Mouse (Mus musculus) heart, postnatal 0 days (tissue): ENCODE measurements at regions not wholly inside any gene's neighbourhood (a gene's known extent, or its start where the extent isn't known, plus 50 kb on each side); places are given as distances from the start of the nearest gene placed in this dataset.
A peak's percentile ranks its signal among the peaks of the same experiment; 100 is the strongest.

Source experiments
- ATAC-seq: fragments of 200-750 bp; cut with Nextera tagmentation; 2 replicates; pipeline ENCODE4 v1.8.0; 2017; ENCODE audit warnings: low read depth, moderate number of reproducible peaks, moderate library complexity; ENCODE audit not compliant: insufficient read depth
- DNase-seq: peaks from one replicate; pipeline ENCODE4 v3.0.0-alpha.2; 2016; ENCODE audit warnings: low spot score
- H3K27ac ChIP-seq: fragments of 300-500 bp; sonication (generic); 2 replicates; pipeline ENCODE4 v1.5.1; 2014; ENCODE audit warnings: low read depth, mild to moderate bottlenecking
- H3K27me3 ChIP-seq: fragments of 300-500 bp; sonication (generic); 2 replicates; pipeline ENCODE4 v1.6.1; 2014; ENCODE audit warnings: low read length, mixed read lengths; ENCODE audit not compliant: control insufficient read depth, insufficient read depth
- H3K36me3 ChIP-seq: fragments of 300-500 bp; sonication (generic); replicated peaks from 2 replicates; pipeline ENCODE4 v1.6.1; 2014; ENCODE audit warnings: low read length, mixed read lengths; ENCODE audit not compliant: control insufficient read depth, insufficient read depth
- H3K4me1 ChIP-seq: fragments of 300-500 bp; sonication (generic); 2 replicates; pipeline ENCODE4 v1.6.1; 2014; ENCODE audit warnings: antibody characterized with exemption; ENCODE audit not compliant: control insufficient read depth, insufficient read depth
- H3K4me2 ChIP-seq: fragments of 300-500 bp; sonication (generic); 2 replicates; pipeline ENCODE4 v1.6.1; 2014; ENCODE audit warnings: low read depth, mild to moderate bottlenecking, low read length, moderate library complexity
- H3K4me3 ChIP-seq: fragments of 300-500 bp; sonication (generic); 2 replicates; pipeline ENCODE4 v1.5.1; 2014; ENCODE audit warnings: low read depth, low read length
- H3K9ac ChIP-seq: fragments of 300-500 bp; sonication (generic); replicated peaks from 2 replicates; pipeline ENCODE4 v1.6.1; 2014; ENCODE audit warnings: low read depth, low read length, mixed read lengths
- H3K9me3 ChIP-seq: fragments of 300-500 bp; sonication (generic); replicated peaks from 2 replicates; pipeline ENCODE4 v1.6.1; 2016; ENCODE audit warnings: low read length; ENCODE audit not compliant: control insufficient read depth
- CTCF ChIP-seq: IDR thresholded peaks from 2 replicates; pipeline ENCODE4 v1.5.1; 2016; ENCODE audit warnings: antibody characterized with exemption, control low read depth, low read depth
- EP300 ChIP-seq: IDR thresholded peaks from 2 replicates; pipeline ENCODE4 v1.6.1; 2016; ENCODE audit warnings: antibody characterized with exemption, low read depth
- WGBS: fragments of 180-500 bp; shearing (Covaris S2); extraction: QIAGEN DNeasy Blood & Tissue Kit; methylation state at CpG from one replicate; pipeline ENCODE4 v1.1.7; 2014; 5-methylcytosine and 5-hydroxymethylcytosine counted together

DNA sequence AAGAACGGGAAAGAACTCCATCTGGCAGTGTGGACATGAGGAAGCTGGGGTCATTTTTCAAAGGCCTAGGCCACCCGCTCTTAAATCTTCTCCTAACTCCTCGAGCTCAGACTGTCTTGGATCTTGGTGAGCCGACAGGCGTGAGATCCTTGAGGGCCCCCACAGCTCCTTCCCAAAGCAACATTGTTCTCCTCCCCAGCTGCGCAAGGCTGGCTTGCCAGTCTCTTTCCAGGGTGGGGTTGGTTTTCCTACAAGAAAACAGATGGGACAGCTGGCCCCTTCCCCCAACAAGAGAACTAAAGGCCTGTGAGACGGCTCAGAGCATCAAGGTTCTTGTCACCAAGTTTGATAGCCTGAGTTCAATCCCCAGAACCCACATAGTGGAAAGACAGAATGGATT lies 994.3 kb downstream of the 4930447A16Rik start:
- H3K36me3 ChIP-seq: no peaks in the 10 kb centered on the region
- no peak overlapping the region for H3K27ac ChIP-seq
- 60% methylated on average over 7 of the region's 7 CpGs for WGBS
- H3K9me3 ChIP-seq: no peaks in the 10 kb centered on the region
- no peak for TF ChIP-seq EP300
- TF ChIP-seq CTCF: no peak
- no peak overlapping the region for H3K9ac ChIP-seq
- DNase-seq (no peak), ATAC-seq (no peak)
- H3K27me3 ChIP-seq: no peaks in the 10 kb centered on the region
- no peak overlapping the region for H3K4me2 ChIP-seq
- no peak overlapping the region for H3K4me3 ChIP-seq
- peaks cover 23% of the 10 kb centered on the region for H3K4me1 ChIP-seq

DNA sequence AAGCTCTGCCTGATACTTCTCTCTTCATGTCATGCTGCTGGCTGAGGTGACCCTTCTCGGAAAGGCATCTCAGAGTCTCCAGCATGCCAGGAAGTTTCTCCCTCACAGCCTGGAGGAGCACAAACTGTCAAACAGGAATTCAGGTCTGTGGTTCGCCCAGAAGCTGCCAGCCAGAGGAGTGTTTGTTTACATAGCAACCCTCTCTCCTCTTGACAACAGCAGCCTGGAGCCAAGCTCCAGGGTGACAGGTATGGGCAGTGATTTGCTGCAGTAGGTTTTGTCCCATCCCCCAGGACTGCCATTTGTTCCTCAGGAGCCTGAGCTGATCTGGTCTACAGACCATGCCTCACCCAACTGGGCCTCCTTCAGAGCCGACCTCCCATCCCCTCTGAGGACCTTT lies 995.4 kb downstream of the 4930447A16Rik start:
- peak overlapping the region; percentile 67 for H3K27ac ChIP-seq
- H3K27me3 ChIP-seq: no peaks in the 10 kb centered on the region
- H3K4me2 ChIP-seq: no peak overlapping the region
- no peak for TF ChIP-seq CTCF
- TF ChIP-seq EP300: no peak
- H3K4me3 ChIP-seq: no peak overlapping the region
- H3K4me1 ChIP-seq: peaks cover 20% of the 10 kb centered on the region
- no peaks in the 10 kb centered on the region for H3K9me3 ChIP-seq
- no peaks in the 10 kb centered on the region for H3K36me3 ChIP-seq
- no peak overlapping the region for H3K9ac ChIP-seq
- WGBS: 11% methylated on average over 3 of the region's 3 CpGs
- peak; percentile 78 for DNase-seq
- peak; percentile 92 for ATAC-seq

DNA sequence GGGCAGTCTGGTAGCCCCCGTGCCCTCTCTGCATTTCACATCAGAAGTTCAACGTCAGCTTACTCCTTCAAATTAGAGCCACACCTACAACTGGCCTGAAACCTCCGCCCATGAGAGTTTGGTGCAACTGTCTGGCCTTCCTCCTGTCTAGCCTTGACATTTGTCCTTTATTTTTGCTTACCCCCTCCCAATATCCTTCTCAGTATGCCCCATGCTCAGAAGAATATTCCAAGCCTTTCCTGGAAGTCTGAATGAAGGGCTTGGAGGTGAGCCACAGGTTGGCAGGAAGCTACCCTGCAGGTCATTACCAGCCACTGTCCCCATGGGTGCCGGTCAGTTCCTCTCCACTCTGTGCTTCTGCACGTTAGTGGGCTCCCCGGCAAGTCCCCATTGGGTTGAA lies 997.4 kb downstream of the 4930447A16Rik start:
- no peaks in the 10 kb centered on the region for H3K9me3 ChIP-seq
- no peak overlapping the region for H3K4me3 ChIP-seq
- peaks cover 20% of the 10 kb centered on the region for H3K4me1 ChIP-seq
- ATAC-seq: no peak
- no peaks in the 10 kb centered on the region for H3K36me3 ChIP-seq
- WGBS: 68% methylated on average over 6 of the region's 6 CpGs
- H3K27ac ChIP-seq: peak overlapping the region; percentile 16; the same call in 1 of the 2 replicates
- TF ChIP-seq EP300 (no peak), CTCF (no peak)
- no peak overlapping the region for H3K4me2 ChIP-seq
- no peak for DNase-seq
- H3K27me3 ChIP-seq: no peaks in the 10 kb centered on the region
- H3K9ac ChIP-seq: no peak overlapping the region

DNA sequence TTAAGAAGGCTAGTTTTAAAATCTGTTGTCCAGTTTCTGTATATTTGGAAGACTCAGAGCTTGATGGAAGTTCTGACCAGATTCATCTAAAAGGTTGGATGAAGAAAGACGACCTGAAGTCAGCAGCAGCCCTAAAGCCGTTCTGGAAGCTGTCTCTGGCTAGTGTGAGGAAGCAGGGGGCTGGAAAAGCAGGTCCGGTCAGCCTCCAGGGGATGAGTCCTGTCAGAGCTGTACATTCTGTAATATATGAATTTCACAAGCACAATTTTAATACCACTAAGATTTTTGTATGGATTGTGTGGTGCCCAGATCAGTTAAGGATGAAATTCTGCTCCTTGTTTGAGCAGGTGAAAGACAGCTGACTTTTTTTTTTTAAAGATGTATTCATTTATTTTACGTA lies 1000.2 kb downstream of the 4930447A16Rik start:
- no peak overlapping the region for H3K4me2 ChIP-seq
- no peak overlapping the region for H3K4me3 ChIP-seq
- no peaks in the 10 kb centered on the region for H3K36me3 ChIP-seq
- no peak for ATAC-seq
- H3K27me3 ChIP-seq: no peaks in the 10 kb centered on the region
- H3K9me3 ChIP-seq: 0 out of 2 replicates have a peak, but pooled peaks cover 4% of the 10 kb centered on the region
- TF ChIP-seq EP300 (no peak), CTCF (no peak)
- H3K9ac ChIP-seq: no peak overlapping the region
- H3K4me1 ChIP-seq: peaks cover 12% of the 10 kb centered on the region
- no peak for DNase-seq
- H3K27ac ChIP-seq: no peak overlapping the region
- 75% methylated on average over 4 of the region's 4 CpGs for WGBS

DNA sequence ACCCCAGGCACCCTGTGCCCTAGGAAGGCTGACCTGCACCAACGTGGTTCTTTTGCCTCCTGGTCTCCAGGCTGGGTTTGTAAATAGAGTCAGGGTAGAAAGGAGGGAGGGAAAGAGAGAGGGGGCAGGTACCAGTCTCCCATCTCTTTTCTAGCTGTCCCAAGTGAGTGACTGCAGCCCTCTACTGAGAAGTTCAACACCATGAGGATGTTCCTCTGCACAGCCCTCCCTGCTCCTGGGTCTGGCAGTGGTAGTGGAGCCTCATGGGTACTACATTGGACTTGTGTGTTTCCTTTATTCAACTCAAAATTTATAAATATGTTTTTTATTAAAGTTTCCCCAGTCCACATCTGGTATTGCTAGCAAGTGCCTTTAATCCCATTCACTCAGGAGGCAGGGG lies 1002.6 kb downstream of the 4930447A16Rik start:
- DNase-seq (no peak), ATAC-seq (no peak)
- H3K9me3 ChIP-seq: 0 out of 2 replicates have a peak, but pooled peaks cover 4% of the 10 kb centered on the region
- H3K9ac ChIP-seq: no peak overlapping the region
- H3K36me3 ChIP-seq: no peaks in the 10 kb centered on the region
- H3K27ac ChIP-seq: no peak overlapping the region
- no peak for TF ChIP-seq EP300
- no peak for TF ChIP-seq CTCF
- no peak overlapping the region for H3K4me3 ChIP-seq
- 50% methylated on average over 1 of the region's 1 CpGs for WGBS
- no peaks in the 10 kb centered on the region for H3K4me1 ChIP-seq
- H3K27me3 ChIP-seq: no peaks in the 10 kb centered on the region
- H3K4me2 ChIP-seq: no peak overlapping the region

DNA sequence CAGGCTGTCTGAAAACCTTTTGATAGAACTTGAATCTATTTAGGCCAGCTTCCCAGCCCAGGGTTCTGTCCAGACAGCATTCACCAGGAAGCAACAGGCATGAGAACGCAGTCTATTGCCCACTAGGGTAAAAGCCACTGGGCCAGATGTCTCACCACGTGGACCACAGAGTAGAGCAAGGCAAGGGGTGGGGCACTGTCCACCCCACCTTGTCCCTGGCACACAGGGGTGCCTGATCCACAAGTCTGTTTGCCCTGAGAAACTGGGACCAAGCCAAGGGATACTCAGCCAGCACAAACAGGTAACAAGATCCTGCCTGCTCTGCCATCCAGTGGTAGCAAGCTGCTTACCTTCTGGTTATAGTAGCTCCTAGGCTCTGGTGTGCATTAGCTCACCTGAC lies 1006.3 kb downstream of the 4930447A16Rik start:
- no peak overlapping the region for H3K27ac ChIP-seq
- H3K36me3 ChIP-seq: no peaks in the 10 kb centered on the region
- ATAC-seq: peak; percentile 86

More for the DNA sequence above, 1006.3 kb downstream of the 4930447A16Rik start:
- 53% methylated on average over 2 of the region's 2 CpGs for WGBS
- Histone ChIP-seq H3K4me3 (no peak overlapping the region), H3K9ac (no peak overlapping the region), H3K9me3 (0 out of 2 replicates have a peak, but pooled peaks cover 4% of the 10 kb centered on the region), H3K4me2 (no peak overlapping the region), H3K27me3 (no peaks in the 10 kb centered on the region), H3K4me1 (no peaks in the 10 kb centered on the region)
- DNase-seq: peak; percentile 54
- TF ChIP-seq CTCF (peak; percentile 61), EP300 (peak; percentile 63; the same call in 1 of the 2 replicates)
